Mouse (Mus musculus) heart, adult 9 months (tissue): ENCODE measurements at regions not wholly inside any gene's neighbourhood (a gene's known extent, or its start where the extent isn't known, plus 50 kb on each side); places are given as distances from the start of the nearest gene placed in this dataset.

Source experiments
- DNase-seq, 2 experiments: peaks; one replicate each; pipeline ENCODE4 v3.0.0; 2022; ENCODE audit warnings: low spot score in 2 of 2

GRCm38 (mm10) chr8:15734461-15734860 is 688.6 kb upstream of the BB014433 start:
- DNase-seq = no peak

- DNase-seq = no peak
Observed at GRCm38 (mm10) chr8:15731324-15731723, 685.4 kb upstream of the BB014433 start.

- peak in 1 of 2 experiments; percentile 10 for DNase-seq
Observed at GRCm38 (mm10) chr8:15729075-15729474, 683.2 kb upstream of the BB014433 start.

- no peak for DNase-seq
Observed at GRCm38 (mm10) chr8:15726310-15726709, 680.4 kb upstream of the BB014433 start.
